Mouse (Mus musculus) forebrain, embryonic 12.5 days (tissue): ENCODE data around the gene Gm37240. TPM values are rescaled to one million over a fixed set of nuclear protein-coding genes. Genes with fewer than 3 reads are reported as not detected.

ENCODE experiments used
- ATAC-seq: fragments of 200-750 bp; cut with Nextera tagmentation; 2 replicates; pipeline ENCODE4 v1.8.0; 2017; ENCODE audit warnings: moderate TSS enrichment; ENCODE audit not compliant: low FRiP score
- H3K27ac ChIP-seq: fragments of 300-500 bp; sonication (generic); 2 replicates; pipeline ENCODE4 v1.5.1; 2016; ENCODE audit warnings: mild to moderate bottlenecking
- H3K27me3 ChIP-seq: fragments of 300-500 bp; sonication (generic); 2 replicates; pipeline ENCODE4 v1.6.1; 2016; ENCODE audit warnings: mild to moderate bottlenecking
- H3K36me3 ChIP-seq: fragments of 300-500 bp; sonication (generic); replicated peaks from 2 replicates; pipeline ENCODE4 v1.6.1; 2016; ENCODE audit warnings: mild to moderate bottlenecking
- H3K4me1 ChIP-seq: fragments of 300-500 bp; sonication (generic); 2 replicates; pipeline ENCODE4 v1.6.1; 2016
- H3K4me2 ChIP-seq: fragments of 300-500 bp; sonication (generic); 2 replicates; pipeline ENCODE4 v1.6.1; 2016; ENCODE audit warnings: mild to moderate bottlenecking, moderate library complexity
- H3K4me3 ChIP-seq: fragments of 300-500 bp; sonication (generic); replicated peaks from 2 replicates; pipeline ENCODE4 v1.5.1; 2016; ENCODE audit warnings: mild to moderate bottlenecking
- H3K9ac ChIP-seq: fragments of 300-500 bp; sonication (generic); 2 replicates; pipeline ENCODE4 v1.6.1; 2016; ENCODE audit warnings: mild to moderate bottlenecking
- H3K9me3 ChIP-seq: fragments of 300-500 bp; sonication (generic); 2 replicates; pipeline ENCODE4 v1.6.1; 2016
- WGBS: fragments of 180-500 bp; shearing (Covaris S2); methylation state at CpG from one replicate; pipeline ENCODE4 v1.1.7; 2016; 5-methylcytosine and 5-hydroxymethylcytosine counted together
- polyA plus RNA-seq: library from polyadenylated mRNA; unstranded; fragments of >200 nt; fragmentation: Nextera tagmentation; extraction: Ambion mirVana; gene quantifications from 2 replicates; pipeline ENCODE4 v1.2.1, GENCODE M21; 2016

Gm37240 gene
- polyA plus RNA-seq, 1 experiment from 2014 or later: 0.57 TPM

GRCm38 (mm10) chr3:85516739-85517396 lies 370.4 kb downstream of the Gm37240 start:
- no peak for ATAC-seq
- Histone ChIP-seq H3K4me3 (no peak overlapping the region), H3K9me3 (peaks cover 4% of the 10 kb centered on the region; the same call in 1 of the 2 replicates), H3K36me3 (no peaks in the 10 kb centered on the region), H3K27ac (no peak overlapping the region), H3K4me1 (no peaks in the 10 kb centered on the region), H3K9ac (no peak overlapping the region), H3K4me2 (no peak overlapping the region), H3K27me3 (no peaks in the 10 kb centered on the region)
- 60% methylated on average over 11 of the region's 11 CpGs for WGBS

GRCm38 (mm10) chr3:85514700-85515099 lies 372.6 kb downstream of the Gm37240 start:
- peaks cover 4% of the 10 kb centered on the region; the same call in 1 of the 2 replicates for H3K9me3 ChIP-seq
- H3K4me1 ChIP-seq: no peaks in the 10 kb centered on the region
- H3K4me3 ChIP-seq: no peak overlapping the region
- H3K9ac ChIP-seq: no peak overlapping the region
- ATAC-seq: no peak
- no peak overlapping the region for H3K4me2 ChIP-seq
- 88% methylated on average over 11 of the region's 11 CpGs for WGBS
- no peaks in the 10 kb centered on the region for H3K36me3 ChIP-seq
- H3K27me3 ChIP-seq: no peaks in the 10 kb centered on the region
- H3K27ac ChIP-seq: no peak overlapping the region

- no peaks in the 10 kb centered on the region for H3K4me1 ChIP-seq
- no peak overlapping the region for H3K27ac ChIP-seq
- no peak overlapping the region for H3K9ac ChIP-seq
- H3K4me3 ChIP-seq: no peak overlapping the region
- no peak for ATAC-seq
- H3K36me3 ChIP-seq: no peaks in the 10 kb centered on the region
- WGBS: 85% methylated on average over 5 of the region's 5 CpGs
- H3K4me2 ChIP-seq: no peak overlapping the region
- H3K9me3 ChIP-seq: peaks cover 4% of the 10 kb centered on the region; the same call in 1 of the 2 replicates
- no peaks in the 10 kb centered on the region for H3K27me3 ChIP-seq
Measured at GRCm38 (mm10) chr3:85508717-85509279, 378.5 kb downstream of the Gm37240 start.

- 83% methylated on average over 3 of the region's 3 CpGs for WGBS
- Histone ChIP-seq H3K4me1 (no peaks in the 10 kb centered on the region), H3K27me3 (no peaks in the 10 kb centered on the region), H3K9me3 (no peaks in the 10 kb centered on the region), H3K4me3 (no peak overlapping the region), H3K27ac (no peak overlapping the region), H3K4me2 (no peak overlapping the region), H3K9ac (no peak overlapping the region), H3K36me3 (no peaks in the 10 kb centered on the region)
- no peak for ATAC-seq
Measured at GRCm38 (mm10) chr3:85500096-85500495, 387.2 kb downstream of the Gm37240 start.

- Histone ChIP-seq H3K9me3 (no peaks in the 10 kb centered on the region), H3K4me3 (no peak overlapping the region), H3K9ac (no peak overlapping the region), H3K27ac (no peak overlapping the region), H3K4me2 (no peak overlapping the region), H3K27me3 (no peaks in the 10 kb centered on the region), H3K36me3 (no peaks in the 10 kb centered on the region), H3K4me1 (no peaks in the 10 kb centered on the region)
- whole genome bisulfite sequencing: 69% methylated on average over 4 of the region's 4 CpGs
- no peak for ATAC-seq
Measured at GRCm38 (mm10) chr3:85496146-85496545, 391.2 kb downstream of the Gm37240 start.

- no peak for ATAC-seq
- H3K4me2 ChIP-seq: no peak overlapping the region
- H3K27me3 ChIP-seq: no peaks in the 10 kb centered on the region
- no peaks in the 10 kb centered on the region for H3K36me3 ChIP-seq
- H3K4me1 ChIP-seq: no peaks in the 10 kb centered on the region
- no peak overlapping the region for H3K9ac ChIP-seq
- no peaks in the 10 kb centered on the region for H3K9me3 ChIP-seq
- H3K4me3 ChIP-seq: no peak overlapping the region
- no peak overlapping the region for H3K27ac ChIP-seq
- 86% methylated on average over 8 of the region's 8 CpGs for WGBS
Measured at GRCm38 (mm10) chr3:85493796-85494195, 393.5 kb downstream of the Gm37240 start.

GRCm38 (mm10) chr3:85490204-85490603 lies 397.1 kb downstream of the Gm37240 start:
- Histone ChIP-seq H3K36me3 (no peaks in the 10 kb centered on the region), H3K9ac (no peak overlapping the region), H3K4me1 (no peaks in the 10 kb centered on the region), H3K27ac (no peak overlapping the region), H3K27me3 (no peaks in the 10 kb centered on the region), H3K4me2 (no peak overlapping the region), H3K4me3 (no peak overlapping the region), H3K9me3 (no peaks in the 10 kb centered on the region)
- 92% methylated on average over 3 of the region's 3 CpGs for WGBS
- ATAC-seq: no peak

GRCm38 (mm10) chr3:85487379-85487778 lies 399.9 kb downstream of the Gm37240 start:
- Histone ChIP-seq H3K36me3 (no peaks in the 10 kb centered on the region), H3K27ac (no peak overlapping the region), H3K27me3 (no peaks in the 10 kb centered on the region), H3K4me3 (no peak overlapping the region), H3K4me1 (no peaks in the 10 kb centered on the region), H3K9me3 (no peaks in the 10 kb centered on the region), H3K9ac (no peak overlapping the region), H3K4me2 (no peak overlapping the region)
- WGBS: 75% methylated on average over 6 of the region's 6 CpGs
- ATAC-seq: no peak

GRCm38 (mm10) chr3:85485536-85486190 lies 401.7 kb downstream of the Gm37240 start:
- H3K36me3 ChIP-seq: no peaks in the 10 kb centered on the region
- ATAC-seq: no peak
- no peak overlapping the region for H3K9ac ChIP-seq
- H3K4me3 ChIP-seq: no peak overlapping the region
- no peaks in the 10 kb centered on the region for H3K27me3 ChIP-seq
- WGBS: 81% methylated on average over 3 of the region's 3 CpGs
- H3K4me1 ChIP-seq: no peaks in the 10 kb centered on the region
- H3K4me2 ChIP-seq: no peak overlapping the region
- no peak overlapping the region for H3K27ac ChIP-seq
- H3K9me3 ChIP-seq: peaks cover 4% of the 10 kb centered on the region; the same call in 1 of the 2 replicates

GRCm38 (mm10) chr3:85482636-85483035 lies 404.7 kb downstream of the Gm37240 start:
- 59% methylated on average over 5 of the region's 5 CpGs for WGBS
- ATAC-seq: no peak; the same call in 1 of the 2 replicates
- no peaks in the 10 kb centered on the region for H3K4me1 ChIP-seq
- H3K36me3 ChIP-seq: no peaks in the 10 kb centered on the region
- H3K27ac ChIP-seq: no peak overlapping the region
- no peak overlapping the region for H3K9ac ChIP-seq
- no peak overlapping the region for H3K4me3 ChIP-seq
- H3K27me3 ChIP-seq: no peaks in the 10 kb centered on the region
- H3K4me2 ChIP-seq: no peak overlapping the region
- H3K9me3 ChIP-seq: peaks cover 5% of the 10 kb centered on the region; the same call in 1 of the 2 replicates

GRCm38 (mm10) chr3:85480638-85481037 lies 406.7 kb downstream of the Gm37240 start:
- no peak overlapping the region for H3K4me2 ChIP-seq

GRCm38 (mm10) chr3:85478731-85479130 lies 408.6 kb downstream of the Gm37240 start:
- no peaks in the 10 kb centered on the region for H3K4me1 ChIP-seq
- no peaks in the 10 kb centered on the region for H3K36me3 ChIP-seq
- ATAC-seq: no peak
- H3K9me3 ChIP-seq: peaks cover 5% of the 10 kb centered on the region; the same call in 1 of the 2 replicates
- no peak overlapping the region for H3K27ac ChIP-seq
- H3K9ac ChIP-seq: no peak overlapping the region
- no peak overlapping the region for H3K4me3 ChIP-seq
- 91% methylated on average over 8 of the region's 8 CpGs for WGBS
- H3K4me2 ChIP-seq: no peak overlapping the region
- no peaks in the 10 kb centered on the region for H3K27me3 ChIP-seq

More at GRCm38 (mm10) chr3:85480638-85481037, 406.7 kb downstream of the Gm37240 start:
- H3K36me3 ChIP-seq: no peaks in the 10 kb centered on the region
- WGBS: 87% methylated on average over 1 of the region's 1 CpGs
- H3K9ac ChIP-seq: no peak overlapping the region
- no peak overlapping the region for H3K27ac ChIP-seq
- H3K27me3 ChIP-seq: no peaks in the 10 kb centered on the region
- ATAC-seq: no peak
- no peak overlapping the region for H3K4me3 ChIP-seq
- H3K9me3 ChIP-seq: peaks cover 5% of the 10 kb centered on the region; the same call in 1 of the 2 replicates
- H3K4me1 ChIP-seq: no peaks in the 10 kb centered on the region
